Mouse (Mus musculus): ENCODE measurements around the gene Wdr82.
"Not testable (repeated sequence)": the region's sequence is repeated elsewhere in the genome, so short reads cannot be mapped to it uniquely, and the experiment has no call there.

Gene Wdr82

GRCm38 (mm10) chr9:106160426-106160825, 10.3 kb upstream of the Wdr82 start:
- no peak for DNase-seq (ENCODE audit: low read depth, low spot score)

- peak; percentile 19 for DNase-seq (ENCODE audit: low read depth, low spot score)
Observed at GRCm38 (mm10) chr9:106166709-106167108, 4.0 kb upstream of the Wdr82 start.

GRCm38 (mm10) chr9:106167241-106167640, 3.5 kb upstream of the Wdr82 start:
- no peak for DNase-seq (ENCODE audit: low read depth, low spot score)

- DNase-seq (ENCODE audit: low read depth, low spot score): no peak
Observed at GRCm38 (mm10) chr9:106167703-106168102, 3.0 kb upstream of the Wdr82 start.

- DNase-seq (ENCODE audit: low read depth, low spot score): not testable (repeated sequence)
Observed at GRCm38 (mm10) chr9:106169006-106169405, 1.7 kb upstream of the Wdr82 start.

- DNase-seq (ENCODE audit: low read depth, low spot score): no peak
Observed at GRCm38 (mm10) chr9:106169917-106170316, 811 bp upstream of the Wdr82 start.

- DNase-seq (ENCODE audit: low read depth, low spot score): no peak
Observed at GRCm38 (mm10) chr9:106171346-106172158, 824 bp downstream of the Wdr82 start.

GRCm38 (mm10) chr9:106172527-106172926, 1.8 kb downstream of the Wdr82 start:
- DNase-seq (ENCODE audit: low read depth, low spot score): no peak

- DNase-seq (ENCODE audit: low read depth, low spot score): no peak
Observed at GRCm38 (mm10) chr9:106173363-106173762, 2.6 kb downstream of the Wdr82 start.

GRCm38 (mm10) chr9:106175552-106176200, 4.9 kb downstream of the Wdr82 start:
- DNase-seq (ENCODE audit: low read depth, low spot score): no peak

- no peak for DNase-seq (ENCODE audit: low read depth, low spot score)
Observed at GRCm38 (mm10) chr9:106176769-106177168, 6.0 kb downstream of the Wdr82 start.

- no peak for DNase-seq (ENCODE audit: low read depth, low spot score)
Observed at GRCm38 (mm10) chr9:106177799-106178198, 7.1 kb downstream of the Wdr82 start.

GRCm38 (mm10) chr9:106179454-106179853, 8.7 kb downstream of the Wdr82 start:
- DNase-seq (ENCODE audit: low read depth, low spot score): no peak

- DNase-seq (ENCODE audit: low read depth, low spot score): no peak
Observed at GRCm38 (mm10) chr9:106179964-106180363, 9.2 kb downstream of the Wdr82 start.

GRCm38 (mm10) chr9:106182146-106182545, 11.4 kb downstream of the Wdr82 start:
- no peak for DNase-seq (ENCODE audit: low read depth, low spot score)

- DNase-seq (ENCODE audit: low read depth, low spot score): no peak
Observed at GRCm38 (mm10) chr9:106183996-106184395, 13.3 kb downstream of the Wdr82 start.

- no peak for DNase-seq (ENCODE audit: low read depth, low spot score)
Observed at GRCm38 (mm10) chr9:106191355-106191754, 20.6 kb downstream of the Wdr82 start.

GRCm38 (mm10) chr9:106192024-106192423, 21.3 kb downstream of the Wdr82 start:
- no peak for DNase-seq (ENCODE audit: low read depth, low spot score)

- peak; percentile 63 for DNase-seq (ENCODE audit: low read depth, low spot score)
Observed at GRCm38 (mm10) chr9:106192998-106193397, 22.3 kb downstream of the Wdr82 start.

- no peak for DNase-seq (ENCODE audit: low read depth, low spot score)
Observed at GRCm38 (mm10) chr9:106193930-106194807, 23.4 kb downstream of the Wdr82 start.

- peak; percentile 69 for DNase-seq (ENCODE audit: low read depth, low spot score)
Observed at GRCm38 (mm10) chr9:106195693-106196092, 25.0 kb downstream of the Wdr82 start.

GRCm38 (mm10) chr9:106197081-106197713, 26.5 kb downstream of the Wdr82 start:
- no peak for DNase-seq (ENCODE audit: low read depth, low spot score)
